Mouse (Mus musculus) telencephalon, adult 2 months (tissue): ENCODE data around the gene Btf3.

Experiments
- DNase-seq: peaks from one replicate; pipeline ENCODE4 v3.0.0-alpha.2; 2011; ENCODE audit warnings: low read depth, low spot score

The Btf3 gene

GRCm38 (mm10) chr13:98340506-98340905, 23.7 kb upstream of the Btf3 start:
- no peak for DNase-seq

GRCm38 (mm10) chr13:98336205-98336604, 19.4 kb upstream of the Btf3 start:
- no peak for DNase-seq

- DNase-seq, result no peak
These were observed 15.3 kb upstream of the Btf3 start for GRCm38 (mm10) chr13:98332106-98332505.

- DNase-seq, result no peak
These were observed 8.2 kb upstream of the Btf3 start for GRCm38 (mm10) chr13:98325034-98325433.

- DNase-seq, result no peak
These were observed 1.1 kb upstream of the Btf3 start for GRCm38 (mm10) chr13:98317911-98318310.

- no peak for DNase-seq
These were observed 456 bp upstream of the Btf3 start for GRCm38 (mm10) chr13:98317246-98317677.

- no peak for DNase-seq
These were observed 696 bp downstream of the Btf3 start for GRCm38 (mm10) chr13:98316140-98316479.

GRCm38 (mm10) chr13:98315124-98315523, 1.7 kb downstream of the Btf3 start:
- DNase-seq, result no peak

- DNase-seq, result no peak
These were observed 3.2 kb downstream of the Btf3 start for GRCm38 (mm10) chr13:98313631-98314030.

- DNase-seq, result no peak
These were observed 5.2 kb downstream of the Btf3 start for GRCm38 (mm10) chr13:98311597-98311996.

- no peak for DNase-seq
These were observed 8.1 kb downstream of the Btf3 start for GRCm38 (mm10) chr13:98308724-98309123.

GRCm38 (mm10) chr13:98308004-98308403, 8.8 kb downstream of the Btf3 start:
- no peak for DNase-seq

- no peak for DNase-seq
These were observed 9.8 kb downstream of the Btf3 start for GRCm38 (mm10) chr13:98306852-98307475.

- DNase-seq, result no peak
These were observed 10.4 kb downstream of the Btf3 start for GRCm38 (mm10) chr13:98306393-98306792.

GRCm38 (mm10) chr13:98305257-98305656, 11.5 kb downstream of the Btf3 start:
- DNase-seq, result no peak

- peak; percentile 68 for DNase-seq
These were observed 17.7 kb downstream of the Btf3 start for GRCm38 (mm10) chr13:98298833-98299758.

- no peak for DNase-seq
These were observed 18.8 kb downstream of the Btf3 start for GRCm38 (mm10) chr13:98297883-98298482.

GRCm38 (mm10) chr13:98296072-98296471, 20.7 kb downstream of the Btf3 start:
- DNase-seq, result no peak

GRCm38 (mm10) chr13:98291712-98292111, 25.1 kb downstream of the Btf3 start:
- DNase-seq, result no peak

- DNase-seq, result no peak
These were observed 26.1 kb downstream of the Btf3 start for GRCm38 (mm10) chr13:98290719-98291118.

GRCm38 (mm10) chr13:98280990-98281650, 35.7 kb downstream of the Btf3 start:
- DNase-seq, result no peak

GRCm38 (mm10) chr13:98279686-98280085, 37.1 kb downstream of the Btf3 start, which contains the start of gene Gm21976:
TSS of gene Gm21976 (plus strand) at chr13:98279887.
- no peak for DNase-seq
